Mouse (Mus musculus) limb, embryonic 10.5 days (tissue): ENCODE results near the gene Nyap1. TPM values are rescaled to one million over a fixed set of nuclear protein-coding genes. Genes with fewer than 3 reads are reported as not detected.

Source experiments
- DNase-seq: peaks from one replicate; pipeline ENCODE4 v3.0.0-alpha.2; 2017; ENCODE audit warnings: low spot score
- H3K27ac ChIP-seq: fragments of 300-500 bp; sonication (generic); 2 replicates; pipeline ENCODE4 v1.5.1; 2016; ENCODE audit warnings: mild to moderate bottlenecking
- H3K27me3 ChIP-seq: fragments of 300-500 bp; sonication (generic); 2 replicates; pipeline ENCODE4 v1.6.1; 2016; ENCODE audit warnings: low read depth, mild to moderate bottlenecking; ENCODE audit not compliant: poor library complexity, severe bottlenecking
- H3K36me3 ChIP-seq: fragments of 300-500 bp; sonication (generic); 2 replicates; pipeline ENCODE4 v1.6.1; 2016; ENCODE audit warnings: mild to moderate bottlenecking, moderate library complexity
- H3K4me1 ChIP-seq: fragments of 300-500 bp; sonication (generic); 2 replicates; pipeline ENCODE4 v1.6.1; 2016
- H3K4me3 ChIP-seq: fragments of 300-500 bp; sonication (generic); 2 replicates; pipeline ENCODE4 v1.5.1; 2016; ENCODE audit warnings: mild to moderate bottlenecking, moderate library complexity
- H3K9me3 ChIP-seq: fragments of 300-500 bp; sonication (generic); replicated peaks from 2 replicates; pipeline ENCODE4 v1.6.1; 2016; ENCODE audit warnings: mild to moderate bottlenecking
- WGBS: fragments of 180-500 bp; shearing (Covaris S2); methylation state at CpG from one replicate; pipeline ENCODE4 v1.1.7; 2016; 5-methylcytosine and 5-hydroxymethylcytosine counted together
- polyA plus RNA-seq: library from polyadenylated mRNA; unstranded; fragments of >200 nt; fragmentation: Nextera tagmentation; extraction: Ambion mirVana; gene quantifications from 2 replicates; pipeline ENCODE4 v1.2.1, GENCODE M21; 2016

The Nyap1 gene
- polyA plus RNA-seq, 1 experiment from 2014 or later = 2.5 TPM

- Histone ChIP-seq H3K4me3 (no peak overlapping the region), H3K4me1 (no peaks in the 10 kb centered on the region), H3K9me3 (no peaks in the 10 kb centered on the region), H3K36me3 (no peaks in the 10 kb centered on the region), H3K27me3 (no peaks in the 10 kb centered on the region), H3K27ac (no peak overlapping the region)
- 89% methylated on average over 4 of the region's 4 CpGs for WGBS
- no peak for DNase-seq
Measured at GRCm38 (mm10) chr5:137695930-137696329, 45.5 kb downstream of the Nyap1 start.

- Histone ChIP-seq H3K4me3 (no peak overlapping the region), H3K36me3 (no peaks in the 10 kb centered on the region), H3K9me3 (no peaks in the 10 kb centered on the region), H3K27me3 (no peaks in the 10 kb centered on the region), H3K27ac (no peak overlapping the region), H3K4me1 (0 out of 2 replicates have a peak, but pooled peaks cover 3% of the 10 kb centered on the region)
- WGBS = 91% methylated on average over 3 of the region's 3 CpGs
- no peak for DNase-seq
Measured at GRCm38 (mm10) chr5:137694796-137695195, 46.6 kb downstream of the Nyap1 start.

GRCm38 (mm10) chr5:137691881-137692280 is 49.5 kb downstream of the Nyap1 start:
- 69% methylated on average over 1 of the region's 1 CpGs for WGBS
- DNase-seq = no peak
- Histone ChIP-seq H3K36me3 (no peaks in the 10 kb centered on the region), H3K27me3 (no peaks in the 10 kb centered on the region), H3K9me3 (no peaks in the 10 kb centered on the region), H3K4me1 (0 out of 2 replicates have a peak, but pooled peaks cover 3% of the 10 kb centered on the region), H3K27ac (no peak overlapping the region), H3K4me3 (no peak overlapping the region)

GRCm38 (mm10) chr5:137690531-137690930 is 50.9 kb downstream of the Nyap1 start:
- Histone ChIP-seq H3K4me1 (0 out of 2 replicates have a peak, but pooled peaks cover 3% of the 10 kb centered on the region), H3K27me3 (peaks cover 12% of the 10 kb centered on the region; the same call in 1 of the 2 replicates), H3K4me3 (no peak overlapping the region), H3K27ac (no peak overlapping the region), H3K36me3 (no peaks in the 10 kb centered on the region), H3K9me3 (no peaks in the 10 kb centered on the region)
- no peak for DNase-seq
- WGBS = 68% methylated on average over 9 of the region's 9 CpGs

- 89% methylated on average over 3 of the region's 3 CpGs for WGBS
- DNase-seq = no peak
- no peaks in the 10 kb centered on the region for H3K9me3 ChIP-seq
- H3K4me3 ChIP-seq = no peak overlapping the region
- H3K27ac ChIP-seq = no peak overlapping the region
- peaks cover 5% of the 10 kb centered on the region; the same call in 1 of the 2 replicates for H3K4me1 ChIP-seq
- H3K36me3 ChIP-seq = no peaks in the 10 kb centered on the region
- H3K27me3 ChIP-seq = peaks cover 16% of the 10 kb centered on the region; the same call in 1 of the 2 replicates
Measured at GRCm38 (mm10) chr5:137689974-137690373, 51.4 kb downstream of the Nyap1 start.

GRCm38 (mm10) chr5:137686127-137686790 is 55.1 kb downstream of the Nyap1 start:
- H3K4me3 ChIP-seq = no peak overlapping the region
- peaks cover 10% of the 10 kb centered on the region for H3K36me3 ChIP-seq
- H3K27ac ChIP-seq = no peak overlapping the region
- WGBS = 85% methylated on average over 6 of the region's 6 CpGs
- H3K27me3 ChIP-seq = peaks cover 16% of the 10 kb centered on the region; the same call in 1 of the 2 replicates
- peaks cover 29% of the 10 kb centered on the region for H3K4me1 ChIP-seq
- no peaks in the 10 kb centered on the region for H3K9me3 ChIP-seq
- DNase-seq = no peak

- 0 out of 2 replicates have a peak overlapping the region, but pooled peaks have one; percentile 89 for H3K27ac ChIP-seq
Measured at GRCm38 (mm10) chr5:137685653-137686052, 55.8 kb downstream of the Nyap1 start.

GRCm38 (mm10) chr5:137684294-137685123 is 56.9 kb downstream of the Nyap1 start, which contains the start of gene Agfg2:
TSS of gene Agfg2 (minus strand) at chr5:137684726.
- WGBS = under 1% methylated on average over 61 of the region's 62 CpGs
- Histone ChIP-seq H3K36me3 (peaks cover 21% of the 10 kb centered on the region), H3K4me3 (peak within 1 kb of the TSS; percentile 83), H3K4me1 (peaks cover 26% of the 10 kb centered on the region), H3K9me3 (no peaks in the 10 kb centered on the region), H3K27me3 (peaks cover 16% of the 10 kb centered on the region; the same call in 1 of the 2 replicates), H3K27ac (peak within 1 kb of the TSS; percentile 89)
- DNase-seq = peak; percentile 93

More at GRCm38 (mm10) chr5:137685653-137686052, 55.8 kb downstream of the Nyap1 start:
- Histone ChIP-seq H3K4me3 (no peak overlapping the region), H3K36me3 (peaks cover 16% of the 10 kb centered on the region), H3K4me1 (peaks cover 28% of the 10 kb centered on the region), H3K9me3 (no peaks in the 10 kb centered on the region), H3K27me3 (peaks cover 16% of the 10 kb centered on the region; the same call in 1 of the 2 replicates)
- no peak for DNase-seq
- WGBS = 93% methylated on average over 3 of the region's 3 CpGs

- peak; percentile 61 for DNase-seq
- 19% methylated on average over 28 of the region's 28 CpGs for WGBS
- Histone ChIP-seq H3K9me3 (no peaks in the 10 kb centered on the region), H3K4me1 (peaks cover 26% of the 10 kb centered on the region), H3K27me3 (peaks cover 16% of the 10 kb centered on the region; the same call in 1 of the 2 replicates), H3K36me3 (peaks cover 27% of the 10 kb centered on the region), H3K27ac (peak overlapping the region; percentile 89), H3K4me3 (peak overlapping the region; percentile 83)
Measured at GRCm38 (mm10) chr5:137683388-137684293, 57.8 kb downstream of the Nyap1 start.

GRCm38 (mm10) chr5:137682526-137682925 is 58.9 kb downstream of the Nyap1 start:
- H3K27ac ChIP-seq = no peak overlapping the region
- no peak for DNase-seq
- 95% methylated on average over 6 of the region's 6 CpGs for WGBS
- H3K27me3 ChIP-seq = peaks cover 16% of the 10 kb centered on the region; the same call in 1 of the 2 replicates
- H3K4me3 ChIP-seq = no peak overlapping the region
- peaks cover 36% of the 10 kb centered on the region for H3K36me3 ChIP-seq
- H3K4me1 ChIP-seq = peaks cover 26% of the 10 kb centered on the region
- no peaks in the 10 kb centered on the region for H3K9me3 ChIP-seq
